Mouse (Mus musculus): ENCODE measurements at regions not wholly inside any gene's neighbourhood (a gene's known extent, or its start where the extent isn't known, plus 50 kb on each side); places are given as distances from the start of the nearest gene placed in this dataset.

DNA sequence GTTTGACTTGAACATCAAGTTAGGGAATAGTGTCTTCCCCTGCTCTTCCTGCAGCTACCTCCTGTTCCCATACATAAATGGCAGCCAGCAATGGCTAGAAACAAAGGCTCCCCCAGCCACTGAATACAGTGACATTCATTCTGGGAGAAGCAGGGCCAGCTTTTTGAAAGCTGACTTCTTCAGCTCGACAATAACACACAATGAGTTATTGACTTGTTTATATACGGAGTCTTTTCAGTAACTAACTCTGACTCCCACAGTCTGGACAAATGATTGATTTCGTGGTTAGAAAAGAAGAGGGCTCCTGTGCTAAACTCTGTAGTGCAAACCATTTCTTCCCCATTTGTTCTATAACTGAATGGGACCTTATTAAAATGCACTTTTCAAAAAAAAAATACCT lies 146.4 kb upstream of the Dnajc24 start:
- H3K4me3 ChIP-seq (ENCODE audit: low read depth, low read length): no peak overlapping the region
- ATAC-seq (ENCODE audit: extremely low read depth, insufficient number of reproducible peaks, low FRiP score, poor library complexity, severe bottlenecking) (no peak), DNase-seq (ENCODE audit: low spot score) (no peak)
- no peaks in the 10 kb centered on the region for H3K4me1 ChIP-seq (ENCODE audit: insufficient read depth, low read depth, low read length)
- no peaks in the 10 kb centered on the region for H3K27me3 ChIP-seq (ENCODE audit: insufficient read depth, low read length)
- TF ChIP-seq POLR2AphosphoS5 (IDR thresholded peaks at IDR 0.05; ENCODE audit: insufficient replicate concordance, low read depth, low read length): no peak
- no peak for TF ChIP-seq TAL1 (conservative IDR thresholded peaks at IDR 0.05; ENCODE audit: low read depth, low read length)
- no peaks in the 10 kb centered on the region for H3K36me3 ChIP-seq (replicated peaks)
- H3K9me3 ChIP-seq (replicated peaks): no peaks in the 10 kb centered on the region

DNA sequence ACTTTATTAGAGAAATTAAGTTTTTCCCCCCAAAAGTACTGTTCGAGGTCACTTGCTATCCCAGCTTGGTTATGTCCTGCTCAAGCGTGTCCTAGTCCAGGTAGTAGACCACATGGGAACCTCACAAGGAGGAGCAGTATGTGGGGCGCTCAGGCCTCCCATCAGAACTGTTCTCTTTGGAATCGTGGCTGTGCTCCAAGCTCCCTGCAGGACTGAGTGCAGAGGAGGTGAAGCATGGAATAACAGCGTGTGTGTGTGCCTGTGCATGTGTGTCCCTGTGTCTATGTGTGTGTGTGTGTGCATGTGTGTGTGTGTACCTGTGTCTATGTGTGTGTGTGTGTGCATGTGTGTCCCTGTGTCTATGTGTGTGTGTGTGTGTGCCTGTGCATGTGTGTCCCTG lies 137.6 kb upstream of the Dnajc24 start:
- no peak for TF ChIP-seq TAL1 (conservative IDR thresholded peaks at IDR 0.05; ENCODE audit: low read depth, low read length)
- no peak for TF ChIP-seq CTCF (IDR thresholded peaks at IDR 0.05; ENCODE audit: low read depth, low read length)
- no peak for TF ChIP-seq POLR2AphosphoS5 (IDR thresholded peaks at IDR 0.05; ENCODE audit: insufficient replicate concordance, low read depth, low read length)
- TF ChIP-seq GATA2 (IDR thresholded peaks at IDR 0.05; ENCODE audit: borderline replicate concordance, low read depth, low read length): no peak
- no peak for TF ChIP-seq GATA1 (IDR thresholded peaks at IDR 0.05; ENCODE audit: borderline replicate concordance, low read length)
- Histone ChIP-seq H3K36me3 (replicated peaks) (no peaks in the 10 kb centered on the region), H3K4me1 (ENCODE audit: insufficient read depth, low read depth, low read length) (no peaks in the 10 kb centered on the region), H3K4me3 (ENCODE audit: low read depth, low read length) (no peak overlapping the region), H3K9me3 (replicated peaks) (no peaks in the 10 kb centered on the region), H3K27me3 (ENCODE audit: insufficient read depth, low read length) (no peaks in the 10 kb centered on the region)
- ATAC-seq (ENCODE audit: extremely low read depth, insufficient number of reproducible peaks, low FRiP score, poor library complexity, severe bottlenecking) (no peak), DNase-seq (ENCODE audit: low spot score) (no peak)

DNA sequence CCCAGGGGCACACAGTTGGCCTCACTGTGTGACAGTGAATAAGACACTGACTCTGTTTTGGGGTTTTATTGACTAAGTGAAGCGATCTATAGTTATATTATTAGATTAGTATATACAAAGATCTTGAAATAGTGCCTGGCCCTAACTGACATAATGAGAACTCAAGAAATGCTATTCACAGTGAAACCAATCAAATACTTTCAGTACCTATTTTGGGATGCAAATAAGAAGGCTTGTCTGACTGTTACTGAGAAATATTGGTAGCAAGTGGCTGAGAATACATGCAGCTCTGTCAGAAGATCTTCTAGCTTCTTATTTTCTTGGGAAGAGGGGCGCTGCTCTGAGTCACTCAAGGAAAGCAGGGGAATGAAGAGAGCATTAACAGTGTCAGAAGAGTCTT lies 97.7 kb upstream of the Dnajc24 start:
- H3K27me3 ChIP-seq (ENCODE audit: insufficient read depth, low read length): no peaks in the 10 kb centered on the region
- TF ChIP-seq GATA1 (IDR thresholded peaks at IDR 0.05; ENCODE audit: borderline replicate concordance, low read length) (no peak), POLR2AphosphoS5 (IDR thresholded peaks at IDR 0.05; ENCODE audit: insufficient replicate concordance, low read depth, low read length) (no peak), GATA2 (IDR thresholded peaks at IDR 0.05; ENCODE audit: borderline replicate concordance, low read depth, low read length) (no peak), TAL1 (conservative IDR thresholded peaks at IDR 0.05; ENCODE audit: low read depth, low read length) (no peak), CTCF (IDR thresholded peaks at IDR 0.05; ENCODE audit: low read depth, low read length) (no peak)
- no peaks in the 10 kb centered on the region for H3K36me3 ChIP-seq (replicated peaks)
- DNase-seq (ENCODE audit: low spot score) (no peak), ATAC-seq (ENCODE audit: extremely low read depth, insufficient number of reproducible peaks, low FRiP score, poor library complexity, severe bottlenecking) (no peak)
- H3K4me1 ChIP-seq (ENCODE audit: insufficient read depth, low read depth, low read length): no peaks in the 10 kb centered on the region
- no peaks in the 10 kb centered on the region for H3K9me3 ChIP-seq (replicated peaks)
- no peak overlapping the region for H3K4me3 ChIP-seq (ENCODE audit: low read depth, low read length)

DNA sequence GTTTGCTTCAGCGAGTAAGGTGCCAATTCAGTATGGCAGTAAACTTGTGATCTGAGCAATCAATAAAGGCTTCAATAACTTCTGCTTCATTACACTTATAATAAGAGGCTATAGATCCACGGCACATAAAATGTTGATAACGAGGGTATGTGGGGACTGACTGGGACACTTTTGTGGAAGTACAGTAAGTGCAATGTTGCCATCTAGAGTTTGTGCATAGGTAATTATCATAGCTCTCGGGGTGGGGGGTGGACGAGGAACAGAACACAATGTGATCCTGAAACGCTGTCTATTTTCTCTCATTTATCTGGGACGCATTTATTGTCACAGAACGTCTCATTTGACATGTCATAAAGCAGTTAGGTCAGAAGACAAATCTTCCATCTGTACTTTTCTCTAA lies 82.8 kb upstream of the Dnajc24 start:
- ATAC-seq (ENCODE audit: extremely low read depth, insufficient number of reproducible peaks, low FRiP score, poor library complexity, severe bottlenecking): no peak
- Histone ChIP-seq H3K36me3 (replicated peaks) (no peaks in the 10 kb centered on the region), H3K9me3 (replicated peaks) (no peaks in the 10 kb centered on the region), H3K27me3 (ENCODE audit: insufficient read depth, low read length) (peaks cover 5% of the 10 kb centered on the region), H3K4me1 (ENCODE audit: insufficient read depth, low read depth, low read length) (no peaks in the 10 kb centered on the region), H3K4me3 (ENCODE audit: low read depth, low read length) (no peak overlapping the region)
- no peak for DNase-seq (ENCODE audit: low spot score)
- TF ChIP-seq GATA1 (IDR thresholded peaks at IDR 0.05; ENCODE audit: borderline replicate concordance, low read length): no peak
- TF ChIP-seq GATA2 (IDR thresholded peaks at IDR 0.05; ENCODE audit: borderline replicate concordance, low read depth, low read length): no peak
- TF ChIP-seq TAL1 (conservative IDR thresholded peaks at IDR 0.05; ENCODE audit: low read depth, low read length): no peak
- TF ChIP-seq CTCF (IDR thresholded peaks at IDR 0.05; ENCODE audit: low read depth, low read length): no peak
- no peak for TF ChIP-seq POLR2AphosphoS5 (IDR thresholded peaks at IDR 0.05; ENCODE audit: insufficient replicate concordance, low read depth, low read length)

DNA sequence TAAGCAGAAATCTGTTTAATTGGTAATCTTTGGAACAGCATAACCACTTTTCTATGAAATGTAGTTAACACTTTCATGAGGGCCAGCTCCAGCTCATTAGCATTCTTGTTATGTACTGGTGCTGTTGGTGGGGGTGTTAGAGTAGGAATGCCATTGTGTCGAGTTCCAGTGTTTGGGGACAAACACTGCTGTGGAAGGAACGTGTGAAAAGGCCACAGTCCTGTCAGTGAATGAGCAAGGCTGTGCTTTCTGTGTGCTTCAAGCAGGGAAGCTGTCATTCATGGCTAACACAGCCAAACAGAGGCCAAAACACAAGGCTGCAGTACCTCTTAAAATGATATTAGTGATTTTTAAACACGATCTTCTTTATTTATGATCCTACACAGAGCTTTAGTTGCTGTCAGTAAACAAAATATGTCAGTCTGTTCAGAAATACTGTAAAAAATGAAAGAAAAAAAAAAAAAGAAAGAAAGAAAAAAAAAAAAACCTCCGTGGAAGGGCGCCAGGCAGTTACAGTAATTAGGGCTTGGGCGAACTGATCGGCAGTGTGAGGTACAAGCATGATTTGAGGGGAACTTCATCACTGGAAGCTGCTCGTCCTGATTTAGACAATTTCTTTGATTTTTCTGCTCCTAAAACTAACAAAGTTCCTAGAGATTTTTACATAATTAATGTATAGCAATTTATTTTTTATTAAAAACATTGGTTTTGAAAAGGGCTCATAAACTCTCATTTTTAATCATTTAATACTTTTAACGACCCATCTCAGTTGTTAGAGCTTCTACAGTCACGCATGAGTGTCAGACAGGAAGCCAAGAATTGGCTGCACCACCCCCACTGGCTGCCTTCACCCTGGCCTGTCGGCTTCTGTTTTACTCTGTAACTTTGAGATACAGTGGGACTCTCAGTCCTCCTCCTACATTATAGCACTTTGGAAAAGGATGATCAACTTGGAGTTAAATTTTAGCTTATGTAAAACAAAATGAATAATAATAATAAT lies 80.8 kb upstream of the Dnajc24 start:
- H3K4me1 ChIP-seq (ENCODE audit: insufficient read depth, low read depth, low read length): no peaks in the 10 kb centered on the region
- no peak overlapping the region for H3K4me3 ChIP-seq (ENCODE audit: low read depth, low read length)
- peaks cover 5% of the 10 kb centered on the region for H3K27me3 ChIP-seq (ENCODE audit: insufficient read depth, low read length)
- ATAC-seq (ENCODE audit: extremely low read depth, insufficient number of reproducible peaks, low FRiP score, poor library complexity, severe bottlenecking) (no peak; the same call in 1 of the 2 replicates), DNase-seq (ENCODE audit: low spot score) (no peak)
- no peaks in the 10 kb centered on the region for H3K9me3 ChIP-seq (replicated peaks)
- no peak for TF ChIP-seq GATA2 (IDR thresholded peaks at IDR 0.05; ENCODE audit: borderline replicate concordance, low read depth, low read length)
- no peak for TF ChIP-seq TAL1 (conservative IDR thresholded peaks at IDR 0.05; ENCODE audit: low read depth, low read length)
- TF ChIP-seq CTCF (IDR thresholded peaks at IDR 0.05; ENCODE audit: low read depth, low read length): no peak
- no peak for TF ChIP-seq GATA1 (IDR thresholded peaks at IDR 0.05; ENCODE audit: borderline replicate concordance, low read length)
- no peak for TF ChIP-seq POLR2AphosphoS5 (IDR thresholded peaks at IDR 0.05; ENCODE audit: insufficient replicate concordance, low read depth, low read length)
- H3K36me3 ChIP-seq (replicated peaks): no peaks in the 10 kb centered on the region

DNA sequence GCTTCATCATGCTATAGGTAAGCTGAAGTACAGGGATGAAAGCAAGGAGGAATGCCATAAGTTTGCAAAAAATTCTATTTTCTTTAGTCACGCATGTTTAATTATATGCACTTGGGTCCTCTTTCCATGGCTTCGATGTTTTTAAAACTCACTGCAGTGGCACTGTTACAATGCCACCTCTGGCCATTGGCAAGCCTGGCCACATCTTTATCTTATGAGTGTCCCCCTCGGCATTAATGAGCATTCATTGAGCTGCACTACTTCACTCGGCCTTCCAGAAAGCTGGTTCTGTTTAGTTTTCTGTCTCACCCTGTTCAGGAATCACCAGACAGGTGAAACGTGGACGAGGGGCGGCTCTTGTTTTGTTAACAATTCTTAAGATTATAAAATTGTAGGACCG lies 79.7 kb upstream of the Dnajc24 start:
- H3K4me1 ChIP-seq (ENCODE audit: insufficient read depth, low read depth, low read length): no peaks in the 10 kb centered on the region
- ATAC-seq (ENCODE audit: extremely low read depth, insufficient number of reproducible peaks, low FRiP score, poor library complexity, severe bottlenecking): no peak
- DNase-seq (ENCODE audit: low spot score): no peak

More for the DNA sequence above, 79.7 kb upstream of the Dnajc24 start:
- TF ChIP-seq CTCF (IDR thresholded peaks at IDR 0.05; ENCODE audit: low read depth, low read length) (no peak), POLR2AphosphoS5 (IDR thresholded peaks at IDR 0.05; ENCODE audit: insufficient replicate concordance, low read depth, low read length) (no peak), GATA1 (IDR thresholded peaks at IDR 0.05; ENCODE audit: borderline replicate concordance, low read length) (no peak), TAL1 (conservative IDR thresholded peaks at IDR 0.05; ENCODE audit: low read depth, low read length) (no peak), GATA2 (IDR thresholded peaks at IDR 0.05; ENCODE audit: borderline replicate concordance, low read depth, low read length) (no peak)
- no peaks in the 10 kb centered on the region for H3K36me3 ChIP-seq (replicated peaks)
- H3K9me3 ChIP-seq (replicated peaks): no peaks in the 10 kb centered on the region
- H3K4me3 ChIP-seq (ENCODE audit: low read depth, low read length): no peak overlapping the region
- peaks cover 5% of the 10 kb centered on the region for H3K27me3 ChIP-seq (ENCODE audit: insufficient read depth, low read length)
